Mouse (Mus musculus): Measurements from ENCODE around the gene Slk. TPM values are rescaled to one million over a fixed set of nuclear protein-coding genes. Genes with fewer than 3 reads are reported as not detected.
"Not testable (repeated sequence)": the region's sequence is repeated elsewhere in the genome, so short reads cannot be mapped to it uniquely, and the experiment has no call there.

Gene Slk
- polyA plus RNA-seq, 1 experiment from 2014 or later: 14.3 TPM

GRCm38 (mm10) chr19:47560544-47561161 lies 18.8 kb upstream of the Slk start:
- no peak overlapping the region for H3K4me2 ChIP-seq (ENCODE audit: low read depth, low read length)
- no peaks in the 10 kb centered on the region for H3K4me1 ChIP-seq (ENCODE audit: control insufficient read depth, insufficient read depth, low read length)
- no peaks in the 10 kb centered on the region for H3K9me3 ChIP-seq (replicated peaks; ENCODE audit: control insufficient read depth, low read length)
- H3K9ac ChIP-seq (replicated peaks; ENCODE audit: low read length): no peak overlapping the region
- 84% methylated on average over 12 of the region's 12 CpGs for WGBS
- no peaks in the 10 kb centered on the region for H3K36me3 ChIP-seq (replicated peaks; ENCODE audit: control insufficient read depth, insufficient read depth, low read depth, low read length)
- ATAC-seq (replicated peaks; ENCODE audit: insufficient number of reproducible peaks, low FRiP score, low TSS enrichment, low read depth) (no peak), DNase-seq (ENCODE audit: low spot score) (no peak)
- H3K4me3 ChIP-seq (ENCODE audit: low read depth, low read length): no peak overlapping the region
- H3K27ac ChIP-seq (replicated peaks; ENCODE audit: low read depth, low read length): no peak overlapping the region
- H3K27me3 ChIP-seq (ENCODE audit: control insufficient read depth, insufficient read depth, low read length): no peaks in the 10 kb centered on the region

DNA sequence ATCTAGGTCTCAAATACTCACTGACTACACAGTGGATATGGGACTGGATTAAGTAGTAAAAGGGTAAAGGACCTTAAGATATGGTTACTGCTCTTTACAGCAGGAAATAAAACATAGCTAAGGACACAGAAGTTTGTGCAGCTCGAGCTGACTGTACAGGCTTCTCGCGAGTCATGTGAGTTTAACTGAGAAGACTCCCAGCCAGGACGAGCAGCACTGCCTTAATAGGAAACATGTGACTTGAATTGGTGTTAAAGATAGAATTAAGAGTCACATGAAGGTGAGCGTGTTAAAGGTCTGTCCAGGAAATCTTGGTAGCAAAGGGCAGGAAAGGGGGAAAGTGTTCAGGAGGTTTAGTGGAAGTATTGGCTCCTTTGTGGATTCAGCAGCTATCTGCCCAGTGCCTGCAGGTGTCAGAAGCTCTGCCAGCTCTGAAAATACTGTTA lies 17.5 kb upstream of the Slk start:
- no peak overlapping the region for H3K27ac ChIP-seq (replicated peaks; ENCODE audit: low read depth, low read length)
- no peaks in the 10 kb centered on the region for H3K4me1 ChIP-seq (ENCODE audit: control insufficient read depth, insufficient read depth, low read length)
- no peak overlapping the region for H3K9ac ChIP-seq (replicated peaks; ENCODE audit: low read length)
- H3K27me3 ChIP-seq (ENCODE audit: control insufficient read depth, insufficient read depth, low read length): no peaks in the 10 kb centered on the region
- H3K36me3 ChIP-seq (replicated peaks; ENCODE audit: control insufficient read depth, insufficient read depth, low read depth, low read length): no peaks in the 10 kb centered on the region
- no peak overlapping the region for H3K4me3 ChIP-seq (ENCODE audit: low read depth, low read length)
- ATAC-seq (replicated peaks; ENCODE audit: insufficient number of reproducible peaks, low FRiP score, low TSS enrichment, low read depth) (no peak), DNase-seq (ENCODE audit: low spot score) (peak; percentile 27)
- WGBS: 38% methylated on average over 5 of the region's 5 CpGs
- H3K9me3 ChIP-seq (replicated peaks; ENCODE audit: control insufficient read depth, low read length): no peaks in the 10 kb centered on the region
- H3K4me2 ChIP-seq (ENCODE audit: low read depth, low read length): no peak overlapping the region

GRCm38 (mm10) chr19:47563715-47564114 lies 15.8 kb upstream of the Slk start:
- no peak for ATAC-seq (replicated peaks; ENCODE audit: insufficient number of reproducible peaks, low FRiP score, low TSS enrichment, low read depth)
- H3K4me2 ChIP-seq (ENCODE audit: low read depth, low read length): no peak overlapping the region
- no peaks in the 10 kb centered on the region for H3K27me3 ChIP-seq (ENCODE audit: control insufficient read depth, insufficient read depth, low read length)
- H3K4me3 ChIP-seq (ENCODE audit: low read depth, low read length): no peak overlapping the region
- H3K36me3 ChIP-seq (replicated peaks; ENCODE audit: control insufficient read depth, insufficient read depth, low read depth, low read length): no peaks in the 10 kb centered on the region
- no peaks in the 10 kb centered on the region for H3K9me3 ChIP-seq (replicated peaks; ENCODE audit: control insufficient read depth, low read length)
- no peaks in the 10 kb centered on the region for H3K4me1 ChIP-seq (ENCODE audit: control insufficient read depth, insufficient read depth, low read length)
- 82% methylated on average over 13 of the region's 13 CpGs for WGBS
- H3K9ac ChIP-seq (replicated peaks; ENCODE audit: low read length): no peak overlapping the region
- DNase-seq (ENCODE audit: low spot score): no peak
- no peak overlapping the region for H3K27ac ChIP-seq (replicated peaks; ENCODE audit: low read depth, low read length)

DNA sequence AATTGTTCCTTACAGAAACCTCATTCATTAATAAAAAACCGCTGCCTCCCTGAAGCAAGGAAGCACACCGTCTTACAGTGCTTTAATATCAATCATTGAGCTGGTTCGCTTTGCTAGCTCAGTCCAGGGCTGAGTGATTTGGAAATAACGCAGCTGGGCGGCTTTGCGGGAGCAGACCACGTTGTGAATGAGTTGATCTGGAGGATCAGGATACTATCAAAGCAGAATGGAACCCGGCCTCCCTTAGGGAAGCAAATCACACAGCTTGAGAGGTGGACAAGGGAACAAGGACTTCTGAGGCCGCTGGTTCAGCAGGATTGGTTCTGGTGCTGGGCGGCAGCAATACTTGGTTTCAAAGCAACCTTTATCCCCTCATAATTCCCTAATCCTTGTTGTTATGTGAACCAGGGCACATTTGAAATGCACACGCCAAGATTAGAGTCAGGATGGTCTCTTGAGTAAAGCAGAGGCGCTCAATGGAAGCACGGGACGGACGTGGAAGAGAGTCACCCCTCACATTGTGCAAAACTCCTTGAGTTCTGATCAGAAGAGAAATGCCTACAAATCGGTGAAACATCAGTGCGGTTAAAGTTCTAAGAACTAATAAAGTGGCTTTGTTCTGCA lies 14.3 kb upstream of the Slk start:
- 47% methylated on average over 17 of the region's 17 CpGs for WGBS
- Histone ChIP-seq H3K4me3 (ENCODE audit: low read depth, low read length) (no peak overlapping the region), H3K27me3 (ENCODE audit: control insufficient read depth, insufficient read depth, low read length) (no peaks in the 10 kb centered on the region), H3K9me3 (replicated peaks; ENCODE audit: control insufficient read depth, low read length) (no peaks in the 10 kb centered on the region), H3K9ac (replicated peaks; ENCODE audit: low read length) (no peak overlapping the region), H3K4me1 (ENCODE audit: control insufficient read depth, insufficient read depth, low read length) (no peaks in the 10 kb centered on the region), H3K4me2 (ENCODE audit: low read depth, low read length) (no peak overlapping the region), H3K36me3 (replicated peaks; ENCODE audit: control insufficient read depth, insufficient read depth, low read depth, low read length) (no peaks in the 10 kb centered on the region), H3K27ac (replicated peaks; ENCODE audit: low read depth, low read length) (no peak overlapping the region)
- ATAC-seq (replicated peaks; ENCODE audit: insufficient number of reproducible peaks, low FRiP score, low TSS enrichment, low read depth): no peak
- peak; percentile 19 for DNase-seq (ENCODE audit: low spot score)

- Histone ChIP-seq H3K9me3 (replicated peaks; ENCODE audit: control insufficient read depth, low read length) (no peaks in the 10 kb centered on the region), H3K4me1 (ENCODE audit: control insufficient read depth, insufficient read depth, low read length) (no peaks in the 10 kb centered on the region), H3K4me3 (ENCODE audit: low read depth, low read length) (no peak overlapping the region), H3K36me3 (replicated peaks; ENCODE audit: control insufficient read depth, insufficient read depth, low read depth, low read length) (no peaks in the 10 kb centered on the region), H3K27me3 (ENCODE audit: control insufficient read depth, insufficient read depth, low read length) (no peaks in the 10 kb centered on the region), H3K9ac (replicated peaks; ENCODE audit: low read length) (no peak overlapping the region), H3K4me2 (ENCODE audit: low read depth, low read length) (no peak overlapping the region), H3K27ac (replicated peaks; ENCODE audit: low read depth, low read length) (no peak overlapping the region)
- DNase-seq (ENCODE audit: low spot score) (no peak), ATAC-seq (replicated peaks; ENCODE audit: insufficient number of reproducible peaks, low FRiP score, low TSS enrichment, low read depth) (no peak)
- WGBS: 85% methylated on average over 8 of the region's 8 CpGs
Observed at GRCm38 (mm10) chr19:47565994-47566393, 13.5 kb upstream of the Slk start.

DNA sequence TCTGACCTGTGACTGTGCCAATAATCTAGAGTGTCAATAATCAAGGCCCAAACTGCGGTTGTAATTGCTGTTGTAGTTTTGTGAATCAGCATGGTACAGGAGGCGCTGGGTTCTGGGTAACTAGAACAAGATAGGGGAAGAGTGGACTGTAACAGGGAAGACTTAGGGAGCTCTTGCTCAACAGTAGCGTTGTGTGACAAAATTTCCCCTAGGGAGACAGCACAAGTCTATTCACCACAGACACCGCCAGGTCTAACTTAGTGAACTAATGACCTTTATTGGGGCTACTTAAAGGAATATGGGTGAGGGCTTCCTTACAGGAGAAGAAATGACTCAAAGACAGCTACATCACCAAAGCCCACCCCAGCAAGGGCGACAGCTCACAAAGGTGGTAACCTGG lies 9.4 kb upstream of the Slk start:
- 83% methylated on average over 5 of the region's 5 CpGs for WGBS
- ATAC-seq (replicated peaks; ENCODE audit: insufficient number of reproducible peaks, low FRiP score, low TSS enrichment, low read depth) (no peak), DNase-seq (ENCODE audit: low spot score) (no peak)
- no peak overlapping the region for H3K27ac ChIP-seq (replicated peaks; ENCODE audit: low read depth, low read length)
- no peak overlapping the region for H3K4me2 ChIP-seq (ENCODE audit: low read depth, low read length)
- H3K27me3 ChIP-seq (ENCODE audit: control insufficient read depth, insufficient read depth, low read length): no peaks in the 10 kb centered on the region
- H3K9me3 ChIP-seq (replicated peaks; ENCODE audit: control insufficient read depth, low read length): no peaks in the 10 kb centered on the region
- H3K9ac ChIP-seq (replicated peaks; ENCODE audit: low read length): no peak overlapping the region
- no peaks in the 10 kb centered on the region for H3K4me1 ChIP-seq (ENCODE audit: control insufficient read depth, insufficient read depth, low read length)
- no peaks in the 10 kb centered on the region for H3K36me3 ChIP-seq (replicated peaks; ENCODE audit: control insufficient read depth, insufficient read depth, low read depth, low read length)
- no peak overlapping the region for H3K4me3 ChIP-seq (ENCODE audit: low read depth, low read length)

DNA sequence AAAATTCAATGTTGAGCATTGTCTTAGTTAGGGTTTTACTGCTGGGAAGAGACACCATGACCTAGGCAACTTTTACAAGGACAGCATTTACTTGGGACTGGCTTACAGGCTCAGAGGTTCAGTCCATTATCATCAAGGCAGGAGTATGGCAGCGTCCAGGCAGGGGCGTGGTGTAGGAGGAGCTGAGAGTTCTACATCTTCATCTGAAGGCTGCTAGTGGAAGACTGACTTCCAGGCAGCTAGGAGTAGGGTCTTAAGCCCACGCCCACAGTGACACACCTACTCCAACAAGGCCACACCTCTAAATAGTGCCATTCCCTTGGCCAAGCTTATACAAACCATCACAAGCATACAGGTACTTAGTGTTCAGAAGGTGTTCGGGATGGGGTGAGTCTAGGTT lies 7.5 kb upstream of the Slk start:
- not testable (repeated sequence) for H3K9me3 ChIP-seq (replicated peaks; ENCODE audit: control insufficient read depth, low read length); H3K27me3 ChIP-seq (ENCODE audit: control insufficient read depth, insufficient read depth, low read length); DNase-seq (ENCODE audit: low spot score); H3K27ac ChIP-seq (replicated peaks; ENCODE audit: low read depth, low read length); H3K4me2 ChIP-seq (ENCODE audit: low read depth, low read length); H3K4me3 ChIP-seq (ENCODE audit: low read depth, low read length); H3K36me3 ChIP-seq (replicated peaks; ENCODE audit: control insufficient read depth, insufficient read depth, low read depth, low read length); H3K9ac ChIP-seq (replicated peaks; ENCODE audit: low read length); ATAC-seq (replicated peaks; ENCODE audit: insufficient number of reproducible peaks, low FRiP score, low TSS enrichment, low read depth); H3K4me1 ChIP-seq (ENCODE audit: control insufficient read depth, insufficient read depth, low read length)
- WGBS: 67% methylated on average over 4 of the region's 4 CpGs

DNA sequence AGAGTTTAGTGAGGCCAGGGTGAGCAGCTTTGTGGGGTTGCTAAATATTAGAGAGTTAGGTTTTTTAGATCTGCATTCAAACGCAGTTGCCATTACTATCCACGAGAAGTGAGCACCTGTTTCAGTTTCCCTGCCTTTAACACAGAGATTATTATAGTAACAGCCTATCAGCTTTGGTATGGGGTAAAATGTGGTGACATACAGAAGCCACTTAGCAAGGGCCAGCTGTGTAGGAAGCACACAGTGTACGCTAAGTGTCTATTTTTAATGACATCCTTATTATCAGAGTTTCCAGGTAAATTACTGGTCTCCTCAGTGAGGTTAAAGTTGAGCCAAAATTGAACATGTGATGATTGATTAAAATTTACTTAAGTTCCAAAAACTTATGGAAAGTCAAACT lies 5.8 kb upstream of the Slk start:
- ATAC-seq (replicated peaks; ENCODE audit: insufficient number of reproducible peaks, low FRiP score, low TSS enrichment, low read depth) (no peak), DNase-seq (ENCODE audit: low spot score) (no peak)
- H3K9me3 ChIP-seq (replicated peaks; ENCODE audit: control insufficient read depth, low read length): no peaks in the 10 kb centered on the region
- no peak overlapping the region for H3K9ac ChIP-seq (replicated peaks; ENCODE audit: low read length)
- no peaks in the 10 kb centered on the region for H3K27me3 ChIP-seq (ENCODE audit: control insufficient read depth, insufficient read depth, low read length)
- WGBS: 84% methylated on average over 3 of the region's 3 CpGs
- no peak overlapping the region for H3K4me3 ChIP-seq (ENCODE audit: low read depth, low read length)
- H3K4me1 ChIP-seq (ENCODE audit: control insufficient read depth, insufficient read depth, low read length): no peaks in the 10 kb centered on the region
- H3K36me3 ChIP-seq (replicated peaks; ENCODE audit: control insufficient read depth, insufficient read depth, low read depth, low read length): no peaks in the 10 kb centered on the region
- H3K4me2 ChIP-seq (ENCODE audit: low read depth, low read length): no peak overlapping the region
- H3K27ac ChIP-seq (replicated peaks; ENCODE audit: low read depth, low read length): no peak overlapping the region

Data from embryonic facial prominence, embryonic 11.5 days (tissue).